Mouse (Mus musculus) E14TG2a.4 (cell line): ENCODE measurements around the gene Dennd6a.

Source experiments
- CTCF ChIP-seq: conservative IDR thresholded peaks from 2 replicates; pipeline ENCODE4 v1.5.1; 2014; ENCODE audit warnings: low read length
- NANOG ChIP-seq: IDR thresholded peaks from 2 replicates; pipeline ENCODE4 v1.6.1; 2014; ENCODE audit warnings: borderline replicate concordance, low read length, mixed read lengths
- POU5F1 ChIP-seq: IDR thresholded peaks from 2 replicates; pipeline ENCODE4 v1.6.1; 2014; ENCODE audit warnings: low read length, borderline replicate concordance

DNA sequence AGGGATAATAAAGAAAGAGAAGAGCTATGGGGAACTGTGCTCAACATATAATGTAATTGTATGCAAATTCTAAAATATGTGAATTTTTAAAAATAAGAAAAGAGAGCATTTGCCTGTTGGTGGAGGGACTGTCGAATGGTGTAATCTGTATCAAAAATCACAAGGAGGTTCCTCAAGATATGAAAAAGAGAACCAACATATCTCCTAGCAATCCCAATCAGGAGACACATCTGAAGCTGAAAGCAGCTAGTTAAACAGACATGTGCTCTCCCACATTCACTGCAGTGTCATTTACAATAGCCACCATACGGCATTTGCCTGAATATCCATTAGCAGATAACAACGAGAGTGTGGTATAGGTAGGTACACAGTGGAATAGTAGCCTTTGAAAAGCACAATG, 20.8 kb upstream of the Dennd6a start:
- TF ChIP-seq CTCF (no peak), POU5F1 (no peak), NANOG (no peak)
